Mouse (Mus musculus) ES-E14 (cell line): ENCODE measurements around the gene Car1.

ENCODE experiments used
- CHD2 ChIP-seq: IDR thresholded peaks from 2 replicates; pipeline ENCODE4 v1.6.1; 2014; ENCODE audit warnings: mild to moderate bottlenecking, low read depth, low read length, inconsistent platforms
- MAFK ChIP-seq: IDR thresholded peaks from 2 replicates; pipeline ENCODE4 v1.6.1; 2014; ENCODE audit warnings: mild to moderate bottlenecking, low read depth, low read length, inconsistent platforms; ENCODE audit not compliant: insufficient read depth
- ZC3H11A ChIP-seq: IDR thresholded peaks from 2 replicates; pipeline ENCODE4 v1.6.1; 2012; ENCODE audit warnings: low read depth, mild to moderate bottlenecking, inconsistent platforms, low read length, borderline replicate concordance
- ZNF384 ChIP-seq: IDR thresholded peaks from 2 replicates; pipeline ENCODE4 v1.6.1; 2012; ENCODE audit warnings: low read depth, low read length, inconsistent platforms

- TF ChIP-seq MAFK (no peak), ZC3H11A (no peak), ZNF384 (no peak), CHD2 (no peak)
Measured at GRCm38 (mm10) chr3:14746041-14746440, 62.1 kb downstream of the Car1 start.
